Mouse (Mus musculus) heart, adult 11 months (tissue): Measurements from ENCODE around the gene Svs3a.
"Not testable (repeated sequence)": the region's sequence is repeated elsewhere in the genome, so short reads cannot be mapped to it uniquely, and the experiment has no call there.

ENCODE experiments used
- DNase-seq: peaks from one replicate; pipeline ENCODE4 v3.0.0; 2022

Svs3a gene

GRCm38 (mm10) chr2:164288968-164289367 lies at the start of gene Svs3a:
Gene Svs3a, plus strand, starts transcription at chr2:164289268.
- DNase-seq, result not testable (repeated sequence)

- not testable (repeated sequence) for DNase-seq
Measured at GRCm38 (mm10) chr2:164256540-164256939, 32.5 kb upstream of the Svs3a start, which contains the start of gene Svs3b. Gene Svs3b, minus strand, starts transcription at chr2:164256640.

GRCm38 (mm10) chr2:164278359-164278758 lies 10.7 kb upstream of the Svs3a start, which contains the start of gene Svs4:
Gene Svs4, minus strand, starts transcription at chr2:164278459.
- DNase-seq, result no peak

GRCm38 (mm10) chr2:164312599-164312998 lies 23.5 kb downstream of the Svs3a start:
- DNase-seq, result no peak

GRCm38 (mm10) chr2:164315460-164315859 lies 26.4 kb downstream of the Svs3a start:
- not testable (repeated sequence) for DNase-seq

GRCm38 (mm10) chr2:164316451-164316850 lies 27.4 kb downstream of the Svs3a start, which contains the start of gene Svs6:
Gene Svs6, plus strand, starts transcription at chr2:164316751.
- DNase-seq, result not testable (repeated sequence)

GRCm38 (mm10) chr2:164320983-164321382 lies 31.9 kb downstream of the Svs3a start:
- DNase-seq, result no peak

- not testable (repeated sequence) for DNase-seq
Measured at GRCm38 (mm10) chr2:164332440-164332839, 43.4 kb downstream of the Svs3a start, which contains the start of gene Svs5. Gene Svs5, plus strand, starts transcription at chr2:164332740.
